Mouse (Mus musculus) G1E (cell line): ENCODE data around the gene Serpinb6a. TPM values are rescaled to one million over a fixed set of nuclear protein-coding genes. Genes with fewer than 3 reads are reported as not detected.

Experiments
- ATAC-seq: 2 replicates; pipeline ENCODE4 v1.8.0; 2016; ENCODE audit warnings: mild to moderate bottlenecking; ENCODE audit not compliant: insufficient number of reproducible peaks, poor library complexity, low FRiP score, severe bottlenecking; ENCODE audit errors: extremely low read depth
- DNase-seq: peaks from one replicate; pipeline ENCODE4 v3.0.0; 2012; ENCODE audit warnings: low spot score
- H3K27me3 ChIP-seq: 2 replicates; pipeline ENCODE4 v1.6.1; 2012; ENCODE audit warnings: mild to moderate bottlenecking, low read length, inconsistent platforms; ENCODE audit not compliant: insufficient read depth
- H3K36me3 ChIP-seq: replicated peaks from 2 replicates; pipeline ENCODE3; 2012; ENCODE audit warnings: mild to moderate bottlenecking, inconsistent platforms
- H3K4me1 ChIP-seq: 2 replicates; pipeline ENCODE4 v1.6.1; 2012; ENCODE audit warnings: low read depth, low read length, inconsistent platforms, mixed read lengths; ENCODE audit not compliant: insufficient read depth
- H3K4me3 ChIP-seq: 2 replicates; pipeline ENCODE4 v1.5.1; 2012; ENCODE audit warnings: low read depth, mild to moderate bottlenecking, inconsistent platforms, low read length, moderate library complexity, mixed read lengths
- H3K9me3 ChIP-seq: replicated peaks from 2 replicates; pipeline ENCODE4 v1.6.1; 2012; ENCODE audit warnings: inconsistent platforms
- CTCF ChIP-seq: IDR thresholded peaks from 2 replicates; pipeline ENCODE4 v1.5.1; 2012; ENCODE audit warnings: low read depth, low read length, inconsistent platforms, mixed read lengths
- GATA1 ChIP-seq: IDR thresholded peaks from 2 replicates; pipeline ENCODE4 v1.6.1; 2012; ENCODE audit warnings: borderline replicate concordance, low read length, inconsistent platforms, mixed read lengths
- GATA2 ChIP-seq: IDR thresholded peaks from 2 replicates; pipeline ENCODE4 v1.6.1; 2012; ENCODE audit warnings: low read depth, low read length, inconsistent platforms, borderline replicate concordance
- POLR2AphosphoS5 ChIP-seq: IDR thresholded peaks from 2 replicates; pipeline ENCODE4 v1.6.1; 2012; ENCODE audit warnings: low read depth, low read length, inconsistent platforms; ENCODE audit not compliant: insufficient replicate concordance
- TAL1 ChIP-seq: conservative IDR thresholded peaks from 2 replicates; pipeline ENCODE4 v1.6.1; 2012; ENCODE audit warnings: low read depth, low read length, inconsistent platforms, mixed read lengths
- polyA plus RNA-seq: library from polyadenylated mRNA; stranded (reverse); fragments of >175 nt; gene quantifications from 2 replicates; pipeline ENCODE4 v1.2.3, GENCODE M21; 2012
- total RNA-seq, 2 experiments: library from RNA; stranded (forward) in 1 of 2; stranded (reverse) in 1 of 2; fragments of 200-1000 nt in 1 of 2; fragments of >200 nt in 1 of 2; fragmentation: Nextera tagmentation in 1 of 2; gene quantifications; 2 replicates each; pipeline ENCODE4 v1.2.3; 2014 to 2017

The Serpinb6a gene
- total and polyA plus RNA-seq, 3 experiments: 2.1 to 12.1 (median 10.9) TPM

DNA sequence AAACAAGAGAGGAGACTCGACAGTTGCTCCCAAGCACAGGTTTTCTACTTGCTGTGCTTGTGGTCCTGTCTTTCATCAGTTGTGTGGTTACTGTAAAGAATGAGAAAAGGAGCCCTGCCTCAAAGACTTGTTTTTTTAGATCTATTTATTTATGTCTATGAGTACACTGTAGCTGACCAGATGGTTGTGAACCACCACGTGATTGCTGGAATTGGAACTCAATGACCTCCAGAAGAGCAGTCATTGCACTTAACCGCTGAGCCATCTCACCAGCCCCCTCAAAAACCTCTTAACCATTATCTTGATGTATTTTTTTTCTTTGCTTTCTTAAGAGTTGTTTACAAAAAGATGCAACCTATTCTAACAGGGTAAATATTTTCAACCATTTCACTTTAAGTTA, 32.8 kb upstream of the Serpinb6a start:
- H3K36me3 ChIP-seq: peaks cover 49% of the 10 kb centered on the region

DNA sequence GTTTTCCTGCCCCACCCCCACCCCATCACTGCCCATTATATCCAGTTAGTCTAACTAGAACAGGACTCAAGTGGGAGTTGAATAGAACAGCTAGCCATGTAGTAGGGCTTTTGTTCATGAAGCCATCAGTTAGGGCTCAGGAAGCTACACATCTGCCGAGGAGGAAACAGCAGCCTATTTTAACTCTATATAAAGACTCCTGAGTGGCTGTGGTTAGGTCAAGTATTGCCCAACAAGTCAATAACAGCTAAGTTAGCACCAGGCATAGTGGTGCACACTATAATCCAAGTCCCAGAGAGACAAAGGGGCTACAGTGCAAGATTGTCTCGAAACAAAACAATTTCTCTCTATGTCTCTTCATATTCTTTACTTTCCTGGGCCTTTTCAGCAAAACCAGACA, 29.4 kb upstream of the Serpinb6a start:
- Histone ChIP-seq H3K4me3 (no peak overlapping the region), H3K36me3 (peaks cover 74% of the 10 kb centered on the region), H3K9me3 (no peaks in the 10 kb centered on the region), H3K27me3 (no peaks in the 10 kb centered on the region), H3K4me1 (peaks cover 2% of the 10 kb centered on the region)
- ATAC-seq: no peak
- TF ChIP-seq GATA2 (no peak), GATA1 (no peak), POLR2AphosphoS5 (no peak), CTCF (no peak), TAL1 (no peak)
- DNase-seq: no peak

More for the DNA sequence above, 32.8 kb upstream of the Serpinb6a start:
- Histone ChIP-seq H3K4me3 (no peak overlapping the region), H3K9me3 (peaks cover 2% of the 10 kb centered on the region), H3K27me3 (no peaks in the 10 kb centered on the region), H3K4me1 (peaks cover 20% of the 10 kb centered on the region)
- no peak for DNase-seq
- no peak for TF ChIP-seq GATA1
- no peak for TF ChIP-seq GATA2
- no peak for ATAC-seq

GRCm38 (mm10) chr13:34021998-34022397, 19.4 kb upstream of the Serpinb6a start:
- Histone ChIP-seq H3K9me3 (no peaks in the 10 kb centered on the region), H3K4me1 (no peaks in the 10 kb centered on the region), H3K4me3 (no peak overlapping the region), H3K27me3 (no peaks in the 10 kb centered on the region), H3K36me3 (peaks cover 78% of the 10 kb centered on the region)
- DNase-seq (no peak), ATAC-seq (no peak)
- TF ChIP-seq CTCF (no peak), TAL1 (no peak), GATA1 (no peak)

DNA sequence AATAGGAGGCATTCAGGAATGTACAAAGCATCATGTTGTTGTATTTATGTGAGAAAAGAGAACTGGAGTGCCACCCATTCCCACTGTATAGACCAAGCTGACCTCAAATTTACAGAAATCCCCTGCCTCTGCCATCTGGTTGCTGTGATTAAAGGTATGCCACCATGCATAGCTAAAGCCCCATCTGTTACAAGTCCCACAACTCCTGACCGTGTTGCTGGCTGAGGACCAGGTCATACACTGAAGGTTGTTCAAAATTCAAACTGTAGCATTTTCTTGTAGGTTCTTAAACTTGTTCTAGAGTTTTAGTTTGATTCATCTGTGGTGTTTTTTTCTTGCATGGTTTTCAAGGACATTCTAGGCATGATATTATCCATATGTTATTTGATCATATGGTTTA, 15.9 kb upstream of the Serpinb6a start:
- TF ChIP-seq GATA1: no peak
- no peak for TF ChIP-seq TAL1
- TF ChIP-seq POLR2AphosphoS5: no peak
- TF ChIP-seq GATA2: no peak
- TF ChIP-seq CTCF: no peak
- ATAC-seq (no peak), DNase-seq (no peak)
- Histone ChIP-seq H3K27me3 (no peaks in the 10 kb centered on the region), H3K4me1 (no peaks in the 10 kb centered on the region), H3K4me3 (no peak overlapping the region), H3K36me3 (peaks cover 93% of the 10 kb centered on the region), H3K9me3 (no peaks in the 10 kb centered on the region)

DNA sequence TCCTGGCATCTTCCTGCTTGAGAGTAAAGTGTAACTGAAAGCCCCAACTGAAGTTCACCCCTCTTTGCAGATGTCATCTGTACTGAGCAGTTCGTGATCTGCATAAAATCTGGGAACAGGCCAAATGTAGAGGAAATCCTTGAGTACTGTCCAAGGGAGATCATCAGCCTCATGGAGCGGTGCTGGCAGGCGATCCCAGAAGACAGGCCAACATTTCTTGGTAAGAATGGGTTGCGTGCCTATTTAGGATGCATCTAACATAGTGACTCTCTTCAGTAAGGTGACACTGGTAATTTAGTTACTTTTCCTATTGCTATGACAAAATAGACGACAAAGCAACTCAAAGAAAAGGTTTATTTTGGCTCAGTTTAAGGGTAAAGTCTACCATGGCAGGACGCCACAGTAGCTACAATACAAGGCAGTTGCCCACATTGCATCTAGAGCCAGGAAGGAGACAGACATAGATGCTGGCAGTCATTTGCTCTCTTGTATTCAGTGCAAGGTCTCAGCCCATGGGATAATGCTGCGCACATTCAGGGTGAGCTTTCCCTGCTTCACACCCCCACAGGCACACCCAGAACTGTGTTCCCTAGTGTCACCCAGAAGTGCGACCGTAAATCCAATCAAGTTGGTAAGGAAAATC, 14.5 kb upstream of the Serpinb6a start:
- ATAC-seq (no peak), DNase-seq (no peak)
- TF ChIP-seq TAL1: no peak
- H3K27me3 ChIP-seq: no peaks in the 10 kb centered on the region
- H3K4me1 ChIP-seq: no peaks in the 10 kb centered on the region
- H3K36me3 ChIP-seq: peaks cover 92% of the 10 kb centered on the region
- H3K4me3 ChIP-seq: no peak overlapping the region
- no peaks in the 10 kb centered on the region for H3K9me3 ChIP-seq

DNA sequence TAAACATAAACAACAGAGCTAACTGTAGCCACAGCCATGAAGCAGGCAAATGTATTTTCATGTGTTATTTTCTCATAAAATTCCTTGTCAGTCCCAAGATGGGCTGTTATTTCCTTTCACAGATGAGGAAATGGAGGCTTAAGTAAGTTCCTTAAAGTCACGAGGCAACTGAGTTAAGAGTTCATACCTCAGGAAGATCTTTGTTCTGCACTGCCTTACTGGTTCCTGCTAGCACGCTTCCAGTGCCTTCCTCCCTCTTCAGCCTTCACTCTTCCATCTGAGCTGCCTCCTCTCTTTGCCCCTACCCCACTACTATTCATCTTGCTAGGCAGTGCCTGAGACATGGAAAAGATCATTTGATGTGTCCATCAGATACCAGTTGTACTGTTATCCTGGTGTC, 4.6 kb upstream of the Serpinb6a start:
- ATAC-seq: no peak
- Histone ChIP-seq H3K4me1 (peaks cover 17% of the 10 kb centered on the region), H3K4me3 (no peak overlapping the region), H3K9me3 (no peaks in the 10 kb centered on the region), H3K36me3 (peaks cover 45% of the 10 kb centered on the region), H3K27me3 (no peaks in the 10 kb centered on the region)
- DNase-seq: no peak
- TF ChIP-seq GATA1 (no peak), GATA2 (no peak), TAL1 (no peak), CTCF (no peak), POLR2AphosphoS5 (no peak)

DNA sequence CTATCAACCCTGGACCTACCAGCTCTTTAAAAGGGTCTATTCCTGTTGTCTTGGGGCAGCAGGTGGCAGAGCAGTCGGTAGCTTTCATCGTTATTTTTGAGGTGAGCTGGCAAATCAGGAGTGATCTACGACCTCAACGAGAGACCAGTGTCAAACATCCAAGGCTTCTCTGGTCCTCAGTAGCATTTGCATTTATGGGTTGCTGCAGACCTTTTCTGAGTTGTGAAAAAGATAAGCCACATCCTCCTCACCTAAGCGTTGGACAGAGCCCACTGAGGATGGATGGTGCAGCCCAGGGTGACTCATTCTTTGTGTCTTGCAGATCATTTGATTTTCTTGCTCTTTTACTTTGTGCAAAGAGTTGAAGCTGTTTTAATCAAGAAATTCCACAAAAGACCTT, 464 bp upstream of the Serpinb6a start:
- ATAC-seq (no peak), DNase-seq (no peak)
- H3K36me3 ChIP-seq: peaks cover 12% of the 10 kb centered on the region
- H3K9me3 ChIP-seq: no peaks in the 10 kb centered on the region
- peaks cover 29% of the 10 kb centered on the region for H3K4me1 ChIP-seq
- H3K4me3 ChIP-seq: peak overlapping the region; percentile 100
- TF ChIP-seq POLR2AphosphoS5: no peak
- TF ChIP-seq CTCF: no peak
- no peak for TF ChIP-seq TAL1
- TF ChIP-seq GATA1: no peak
- TF ChIP-seq GATA2: no peak
- H3K27me3 ChIP-seq: no peaks in the 10 kb centered on the region
